Mouse (Mus musculus) liver, embryonic 14.5 days (tissue): Measurements from ENCODE around the gene Camk2n1. TPM values are rescaled to one million over a fixed set of nuclear protein-coding genes. Genes with fewer than 3 reads are reported as not detected.
A peak's percentile ranks its signal among the peaks of the same experiment; 100 is the strongest.

ENCODE experiments used
- ATAC-seq: fragments of 200-750 bp; cut with Nextera tagmentation; 2 replicates; pipeline ENCODE4 v1.8.0; 2017; ENCODE audit warnings: moderate number of reproducible peaks, mild to moderate bottlenecking, moderate library complexity; ENCODE audit not compliant: insufficient read depth
- DNase-seq, 3 experiments: peaks; one replicate each; pipeline ENCODE4 v3.0.0-alpha.2; 2012 to 2013; ENCODE audit warnings: low read depth in 3 of 3, low spot score in 3 of 3
- H3K27ac ChIP-seq: fragments of 300-500 bp; sonication (generic); 2 replicates; pipeline ENCODE4 v1.5.1; 2014; ENCODE audit warnings: moderate library complexity, mild to moderate bottlenecking, control low read depth, inconsistent platforms
- H3K27me3 ChIP-seq: fragments of 300-500 bp; sonication (generic); 2 replicates; pipeline ENCODE4 v1.6.1; 2014; ENCODE audit warnings: mild to moderate bottlenecking, low read length, moderate library complexity; ENCODE audit not compliant: control insufficient read depth, insufficient read depth
- H3K36me3 ChIP-seq: fragments of 300-500 bp; sonication (generic); replicated peaks from 2 replicates; pipeline ENCODE4 v1.6.1; 2014; ENCODE audit warnings: low read depth; ENCODE audit not compliant: control insufficient read depth, insufficient read depth
- H3K4me1 ChIP-seq, 2 experiments: fragments of 200-500 bp in 1 of 2; fragments of 300-500 bp in 1 of 2; sonication (generic) in 1 of 2; replicated peaks; 2 replicates each; pipeline ENCODE4 v1.6.1; 2012 to 2014; ENCODE audit warnings: antibody characterized with exemption in 1 of 2, inconsistent platforms in 1 of 2, low read length in 1 of 2; ENCODE audit not compliant: control insufficient read depth in 2 of 2, insufficient read depth in 2 of 2
- H3K4me2 ChIP-seq: fragments of 300-500 bp; sonication (generic); 2 replicates; pipeline ENCODE4 v1.6.1; 2014; ENCODE audit warnings: low read depth, mild to moderate bottlenecking, control low read depth, moderate library complexity
- H3K4me3 ChIP-seq, 2 experiments: fragments of 200-500 bp in 1 of 2; fragments of 300-500 bp in 1 of 2; sonication (generic) in 1 of 2; 2 replicates each; pipeline ENCODE4 v1.5.1; 2012 to 2014; ENCODE audit warnings: low read depth in 2 of 2, low read length in 2 of 2, mild to moderate bottlenecking in 2 of 2, control low read depth in 1 of 2, inconsistent platforms in 1 of 2, moderate library complexity in 1 of 2; ENCODE audit not compliant: insufficient read depth in 1 of 2
- H3K9ac ChIP-seq: fragments of 300-500 bp; sonication (generic); replicated peaks from 2 replicates; pipeline ENCODE4 v1.6.1; 2014; ENCODE audit warnings: mild to moderate bottlenecking, control low read depth, moderate library complexity
- H3K9me3 ChIP-seq: fragments of 300-500 bp; sonication (generic); 2 replicates; pipeline ENCODE4 v1.6.1; 2016; ENCODE audit warnings: low read length, mixed read lengths; ENCODE audit not compliant: control insufficient read depth
- CTCF ChIP-seq: IDR thresholded peaks from 2 replicates; pipeline ENCODE4 v1.5.1; 2016; ENCODE audit warnings: antibody characterized with exemption, low read depth, control low read depth
- EP300 ChIP-seq: IDR thresholded peaks from 2 replicates; pipeline ENCODE4 v1.6.1; 2016; ENCODE audit warnings: antibody characterized with exemption, low read depth
- WGBS: fragments of 180-500 bp; shearing (Covaris S2); extraction: QIAGEN DNeasy Blood & Tissue Kit; methylation state at CpG from one replicate; pipeline ENCODE4 v1.1.7; 2014; ENCODE audit not compliant: insufficient replicate concordance; 5-methylcytosine and 5-hydroxymethylcytosine counted together
- polyA plus RNA-seq, 2 experiments: library from polyadenylated mRNA; depleted of rRNA in 1 of 2; stranded (reverse) in 1 of 2; unstranded in 1 of 2; fragments of >200 nt; fragmentation: Nextera tagmentation in 1 of 2; extraction: Ambion mirVana in 1 of 2; gene quantifications; 2 replicates each; pipeline versions ENCODE4 v1.2.1 to v1.2.3; 2012 to 2014

The Camk2n1 gene
- 2.3 and 2.6 TPM in 2 replicates for polyA plus RNA-seq (2012; rRNA removed)
- polyA plus RNA-seq (2014; fragmentation: Nextera tagmentation; extraction: Ambion mirVana): 1.1 TPM in 2 replicates

DNA sequence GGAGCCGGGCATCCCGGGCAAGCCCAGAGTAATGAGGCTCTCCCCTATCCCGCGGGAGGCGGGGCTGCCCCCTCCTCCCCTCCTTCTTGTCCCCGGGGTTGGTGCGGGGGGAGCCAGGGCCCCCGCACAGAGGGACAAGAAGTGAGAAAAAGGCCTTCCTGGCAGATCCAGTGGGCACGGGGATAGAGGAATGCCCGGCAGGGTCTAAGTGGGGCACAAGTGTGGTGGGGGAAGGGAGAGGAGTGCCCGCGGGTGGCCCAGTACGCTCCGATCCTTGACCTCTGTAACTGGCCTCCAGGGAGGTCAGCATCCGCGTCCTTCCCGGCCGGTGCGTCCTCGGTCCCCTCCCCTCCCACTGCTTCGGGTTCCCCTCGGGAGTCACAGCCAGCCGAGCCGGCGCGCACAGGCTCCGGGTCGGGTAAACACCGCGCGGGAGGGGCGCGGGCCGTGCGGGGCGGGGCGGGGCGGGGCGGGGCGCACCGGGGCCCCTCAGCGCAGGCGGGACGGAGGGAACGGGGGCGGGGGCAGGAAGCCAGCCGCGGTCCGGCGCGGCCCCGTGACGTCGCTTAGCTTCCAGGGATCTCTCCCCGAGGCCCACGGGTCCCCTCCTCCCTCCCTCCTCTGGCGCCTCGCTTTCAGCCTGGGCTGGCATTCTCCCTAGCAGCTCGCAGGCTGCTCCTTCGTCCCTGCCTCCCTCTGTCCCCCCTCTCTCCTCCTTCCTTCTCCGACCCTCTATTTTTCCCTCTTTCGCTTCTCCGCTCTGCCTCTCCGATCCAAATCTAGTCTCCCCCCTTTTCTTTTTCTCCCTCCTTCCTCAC lies at the start of gene Camk2n1:
Gene Camk2n1 (plus strand): TSS at position 562 of the 818 bp plus-strand sequence.
- peak; percentile 64 for ATAC-seq
- no peak within 1 kb of the TSS; the same call in 1 of the 2 replicates for H3K9ac ChIP-seq
- H3K27me3 ChIP-seq: peaks cover 67% of the 10 kb centered on the region
- peak within 1 kb of the TSS; percentile 50 for H3K4me2 ChIP-seq
- peak within 1 kb of the TSS; percentile 41 to 57 for H3K4me3 ChIP-seq
- under 1% methylated on average over 47 of the region's 64 CpGs for WGBS
- H3K9me3 ChIP-seq: no peaks in the 10 kb centered on the region
- no peak within 1 kb of the TSS for H3K27ac ChIP-seq
- H3K36me3 ChIP-seq: no peaks in the 10 kb centered on the region
- no peak for TF ChIP-seq EP300
- TF ChIP-seq CTCF: no peak
- H3K4me1 ChIP-seq: 0 out of 4 replicates have a peak, but pooled peaks cover 0 to 2% of the 10 kb centered on the region in 2 experiments
- DNase-seq: no peak

DNA sequence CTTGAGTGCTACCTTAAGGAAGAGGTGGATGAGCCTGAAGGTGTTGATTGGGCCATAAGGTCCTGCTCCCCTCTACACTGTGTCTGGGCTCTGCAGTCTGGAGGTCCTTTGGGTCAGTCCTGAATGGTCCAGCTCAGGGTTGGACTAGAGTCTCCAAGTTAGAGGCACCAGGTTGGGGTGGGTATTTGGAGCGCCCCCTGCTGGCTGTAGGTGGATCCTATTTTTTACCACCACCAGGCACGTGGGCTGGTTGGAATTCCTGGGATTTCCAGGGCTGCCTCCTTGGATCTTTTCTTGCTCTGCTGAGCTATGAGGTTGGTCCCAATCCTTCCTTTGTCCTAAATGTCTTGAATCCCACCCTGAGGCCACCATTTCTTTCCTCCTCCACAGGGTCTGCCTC lies 49.3 kb upstream of the Camk2n1 start:
- Histone ChIP-seq H3K27ac (no peak overlapping the region), H3K4me1 (no peaks in the 10 kb centered on the region), H3K9ac (no peak overlapping the region), H3K4me3 (no peak overlapping the region), H3K27me3 (no peaks in the 10 kb centered on the region), H3K9me3 (no peaks in the 10 kb centered on the region), H3K4me2 (no peak overlapping the region), H3K36me3 (no peaks in the 10 kb centered on the region)
- TF ChIP-seq EP300 (no peak), CTCF (peak; percentile 90)
- WGBS: 3% methylated on average over 2 of the region's 2 CpGs
- ATAC-seq (no peak), DNase-seq (no peak)

DNA sequence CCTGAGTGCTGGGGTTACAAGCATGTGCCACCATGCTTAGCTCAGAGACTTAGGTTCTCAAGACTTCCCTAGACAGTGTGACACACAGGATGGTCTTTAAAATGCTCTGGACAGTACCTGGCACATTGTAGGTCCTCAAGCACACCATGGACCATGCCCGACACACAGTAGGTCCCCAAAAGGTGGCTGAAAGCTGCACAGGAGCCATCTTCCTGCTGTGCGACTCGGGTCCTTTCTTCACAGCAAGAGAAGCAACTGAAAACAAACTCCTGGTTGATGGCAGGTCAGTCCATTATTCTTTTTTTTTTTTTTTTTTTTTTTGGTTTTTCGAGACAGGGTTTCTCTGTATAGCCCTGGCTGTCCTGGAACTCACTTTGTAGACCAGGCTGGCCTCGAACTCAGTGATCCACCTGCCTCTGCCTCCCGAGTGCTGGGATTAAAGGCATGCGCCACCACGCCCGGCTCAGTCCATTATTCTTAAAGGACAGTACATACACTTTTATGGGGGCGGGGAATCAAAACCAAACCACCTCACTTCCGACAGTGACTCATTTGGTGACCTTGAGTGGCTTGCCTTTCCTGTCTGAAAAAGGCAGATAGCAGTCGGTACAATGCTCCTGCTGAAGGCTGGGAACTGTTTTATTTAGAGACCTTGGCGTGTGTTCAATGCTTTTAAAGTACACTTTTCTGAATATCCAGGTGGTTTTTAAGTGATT lies 46.5 kb upstream of the Camk2n1 start:
- Histone ChIP-seq H3K27me3 (no peaks in the 10 kb centered on the region), H3K9ac (no peak overlapping the region), H3K4me1 (no peaks in the 10 kb centered on the region), H3K9me3 (no peaks in the 10 kb centered on the region), H3K27ac (no peak overlapping the region), H3K36me3 (no peaks in the 10 kb centered on the region), H3K4me2 (no peak overlapping the region), H3K4me3 (no peak overlapping the region)
- WGBS: 22% methylated on average over 12 of the region's 13 CpGs
- no peak for TF ChIP-seq CTCF
- TF ChIP-seq EP300: no peak
- no peak for ATAC-seq
- DNase-seq: no peak

DNA sequence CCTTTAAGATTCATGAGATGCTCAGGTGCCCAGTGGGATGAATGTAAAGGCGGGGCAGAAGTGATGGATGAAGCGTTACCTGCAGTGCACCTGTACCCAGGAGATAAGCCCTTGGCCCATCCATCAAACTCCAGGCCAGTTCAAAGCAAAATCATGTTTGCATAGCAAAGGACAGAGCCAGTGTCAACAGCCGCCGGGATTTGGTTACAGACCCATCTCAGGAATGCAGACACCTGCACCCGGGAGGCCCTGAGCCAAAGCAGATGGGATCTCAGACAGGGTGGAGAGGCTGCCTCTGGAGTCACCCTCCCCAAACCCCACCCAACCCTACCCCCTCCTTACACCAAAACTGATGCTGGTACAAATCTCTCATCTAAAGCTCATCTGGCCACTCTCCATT lies 43.1 kb upstream of the Camk2n1 start:
- Histone ChIP-seq H3K27ac (no peak overlapping the region), H3K27me3 (no peaks in the 10 kb centered on the region; the same call in 1 of the 2 replicates), H3K4me1 (no peaks in the 10 kb centered on the region), H3K9ac (no peak overlapping the region), H3K4me3 (no peak overlapping the region), H3K9me3 (no peaks in the 10 kb centered on the region), H3K36me3 (no peaks in the 10 kb centered on the region), H3K4me2 (no peak overlapping the region)
- ATAC-seq: no peak
- no peak for TF ChIP-seq CTCF
- no peak for TF ChIP-seq EP300
- DNase-seq: no peak
- WGBS: 25% methylated on average over 5 of the region's 5 CpGs
